Mouse (Mus musculus) liver, embryonic 11.5 days (tissue): Measurements from ENCODE around the gene Gtf2h4. TPM values are rescaled to one million over a fixed set of nuclear protein-coding genes. Genes with fewer than 3 reads are reported as not detected.

ENCODE experiments used
- ATAC-seq: fragments of 200-750 bp; cut with Nextera tagmentation; replicated peaks from 2 replicates; pipeline ENCODE4 v1.8.0; 2017; ENCODE audit warnings: moderate number of reproducible peaks, mild to moderate bottlenecking, moderate TSS enrichment, moderate library complexity; ENCODE audit not compliant: low FRiP score
- DNase-seq: peaks from one replicate; pipeline ENCODE4 v3.0.0-alpha.2; 2017; ENCODE audit warnings: low spot score
- H3K27ac ChIP-seq: fragments of 300-500 bp; sonication (generic); 2 replicates; pipeline ENCODE4 v1.5.1; 2014; ENCODE audit warnings: mild to moderate bottlenecking, low read depth, low read length, control low read depth
- H3K27me3 ChIP-seq: fragments of 300-500 bp; sonication (generic); replicated peaks from 2 replicates; pipeline ENCODE4 v1.6.1; 2014; ENCODE audit warnings: low read length, mixed read lengths; ENCODE audit not compliant: control insufficient read depth, insufficient read depth
- H3K36me3 ChIP-seq: fragments of 300-500 bp; sonication (generic); 2 replicates; pipeline ENCODE4 v1.6.1; 2014; ENCODE audit warnings: mild to moderate bottlenecking, low read length, moderate library complexity, mixed read lengths; ENCODE audit not compliant: control insufficient read depth, insufficient read depth
- H3K4me1 ChIP-seq: fragments of 300-500 bp; sonication (generic); replicated peaks from 2 replicates; pipeline ENCODE4 v1.6.1; 2014; ENCODE audit warnings: low read length, mixed read lengths; ENCODE audit not compliant: control insufficient read depth, insufficient read depth
- H3K4me2 ChIP-seq: fragments of 300-500 bp; sonication (generic); 2 replicates; pipeline ENCODE4 v1.6.1; 2014; ENCODE audit warnings: mild to moderate bottlenecking, control low read depth, moderate library complexity
- H3K4me3 ChIP-seq: fragments of 300-500 bp; sonication (generic); 2 replicates; pipeline ENCODE4 v1.5.1; 2014; ENCODE audit warnings: low read depth, low read length, control low read depth
- H3K9ac ChIP-seq: fragments of 300-500 bp; sonication (generic); 2 replicates; pipeline ENCODE4 v1.6.1; 2014; ENCODE audit warnings: low read depth, low read length, control low read depth
- H3K9me3 ChIP-seq: fragments of 300-500 bp; sonication (generic); 2 replicates; pipeline ENCODE4 v1.6.1; 2016; ENCODE audit warnings: low read length, inconsistent platforms, mixed read lengths; ENCODE audit not compliant: control insufficient read depth
- WGBS: fragments of 180-500 bp; shearing (Covaris S2); extraction: QIAGEN DNeasy Blood & Tissue Kit; methylation state at CpG from one replicate; pipeline ENCODE4 v1.1.7; 2014; 5-methylcytosine and 5-hydroxymethylcytosine counted together
- polyA plus RNA-seq: library from polyadenylated mRNA; unstranded; fragments of >200 nt; fragmentation: Nextera tagmentation; extraction: Ambion mirVana; gene quantifications from 2 replicates; pipeline ENCODE4 v1.2.1, GENCODE M21; 2014

Gene Gtf2h4
- 55.3 and 58.6 TPM in 2 replicates for polyA plus RNA-seq

DNA sequence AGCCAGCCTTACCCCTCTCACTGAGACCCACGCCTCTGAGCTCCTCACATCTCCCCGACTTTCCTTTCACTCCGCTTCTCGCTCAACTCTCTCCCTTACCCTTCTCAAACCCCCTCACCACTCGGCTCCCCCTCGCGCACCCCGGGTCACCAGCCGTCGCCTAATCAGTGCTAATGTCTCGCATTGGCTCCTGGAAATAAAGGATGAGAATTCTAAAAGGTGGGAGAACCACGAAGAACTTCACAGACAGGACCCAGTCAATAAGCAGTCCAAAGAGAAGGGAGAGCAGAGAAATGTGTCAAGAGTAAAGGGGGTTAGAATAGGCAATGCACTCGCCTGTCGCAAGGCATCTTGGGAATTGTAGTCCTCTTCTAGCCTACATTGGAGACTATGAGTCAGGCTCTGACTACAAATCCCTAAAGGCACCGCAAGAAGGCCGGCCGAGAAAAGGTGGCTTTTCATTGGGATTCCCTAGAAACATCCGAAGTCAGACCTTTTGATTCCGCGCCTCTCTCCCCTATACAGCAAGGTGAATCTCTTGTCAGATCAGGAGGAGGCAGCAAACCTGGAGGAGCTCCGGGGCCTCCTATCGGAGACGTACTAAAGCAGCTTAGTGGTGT lies at the start of gene Gtf2h4:
Gtf2h4 (minus strand) TSS at position 324 of the 620 bp plus-strand sequence.
- Histone ChIP-seq H3K4me3 (peak within 1 kb of the TSS; percentile 89), H3K36me3 (peaks cover 3% of the 10 kb centered on the region; the same call in 1 of the 2 replicates), H3K27ac (peak within 1 kb of the TSS; percentile 15; the same call in 1 of the 2 replicates), H3K9me3 (no peaks in the 10 kb centered on the region), H3K4me2 (peak within 1 kb of the TSS; percentile 91), H3K9ac (peak within 1 kb of the TSS; percentile 92), H3K4me1 (peaks cover 6% of the 10 kb centered on the region), H3K27me3 (no peaks in the 10 kb centered on the region)
- DNase-seq (peak; percentile 70), ATAC-seq (peak; percentile 97)
- 1% methylated on average over 23 of the region's 23 CpGs for WGBS

DNA sequence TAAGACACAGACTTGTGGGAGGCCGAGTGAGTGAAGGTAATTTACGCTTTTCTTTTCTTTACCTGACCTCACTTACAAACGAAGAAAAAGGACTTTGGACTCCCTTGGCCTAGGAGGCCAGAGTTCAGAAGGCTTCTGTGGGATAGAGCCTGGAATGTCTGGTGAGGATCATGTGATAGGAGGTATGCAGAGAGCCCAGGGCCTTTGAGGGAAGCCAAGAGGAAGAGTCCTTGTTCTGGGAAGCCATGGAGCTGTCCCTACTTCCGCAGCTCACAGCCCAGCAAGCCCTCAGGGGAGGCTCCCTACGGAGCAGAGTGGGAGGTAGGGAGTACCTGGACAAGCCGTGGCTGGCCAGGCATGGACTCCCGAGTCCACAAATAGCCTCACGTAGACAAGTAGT lies 48.1 kb upstream of the Gtf2h4 start:
- no peaks in the 10 kb centered on the region for H3K36me3 ChIP-seq
- H3K27me3 ChIP-seq, result peaks cover 23% of the 10 kb centered on the region
- H3K4me1 ChIP-seq, result peaks cover under 1% of the 10 kb centered on the region; the same call in 1 of the 2 replicates
- WGBS, result 49% methylated on average over 8 of the region's 8 CpGs
- no peak for ATAC-seq
- H3K27ac ChIP-seq, result no peak overlapping the region
- no peak overlapping the region for H3K9ac ChIP-seq
- no peak overlapping the region for H3K4me2 ChIP-seq
- no peak for DNase-seq
- no peaks in the 10 kb centered on the region for H3K9me3 ChIP-seq
- H3K4me3 ChIP-seq, result no peak overlapping the region

DNA sequence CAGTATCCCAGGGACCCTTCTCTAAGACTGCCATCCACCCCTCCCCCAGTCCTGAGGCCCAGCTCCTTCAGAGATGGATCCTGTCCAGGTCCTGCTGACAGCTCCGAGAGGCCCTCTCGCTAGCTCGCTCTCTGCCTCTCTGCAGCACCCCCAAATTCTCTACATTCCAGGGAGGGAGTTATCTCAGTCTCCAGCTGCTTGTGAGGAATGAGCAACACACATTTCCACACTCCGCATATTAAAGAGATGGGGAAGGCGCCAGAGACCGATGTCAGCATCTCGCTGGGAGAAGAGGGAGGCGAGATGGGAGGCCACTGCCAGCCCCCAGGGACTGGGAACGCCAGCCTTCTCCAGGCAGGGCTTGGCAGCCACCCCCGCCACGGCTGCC lies 46.8 kb upstream of the Gtf2h4 start:
- DNase-seq, result no peak
- no peak overlapping the region for H3K9ac ChIP-seq
- ATAC-seq, result no peak
- 32% methylated on average over 11 of the region's 11 CpGs for WGBS
- peaks cover 22% of the 10 kb centered on the region for H3K27me3 ChIP-seq
- H3K27ac ChIP-seq, result peak overlapping the region; percentile 13; the same call in 1 of the 2 replicates
- no peaks in the 10 kb centered on the region; the same call in 1 of the 2 replicates for H3K4me1 ChIP-seq
- H3K9me3 ChIP-seq, result no peaks in the 10 kb centered on the region
- H3K4me3 ChIP-seq, result no peak overlapping the region
- H3K4me2 ChIP-seq, result no peak overlapping the region
- no peaks in the 10 kb centered on the region for H3K36me3 ChIP-seq

DNA sequence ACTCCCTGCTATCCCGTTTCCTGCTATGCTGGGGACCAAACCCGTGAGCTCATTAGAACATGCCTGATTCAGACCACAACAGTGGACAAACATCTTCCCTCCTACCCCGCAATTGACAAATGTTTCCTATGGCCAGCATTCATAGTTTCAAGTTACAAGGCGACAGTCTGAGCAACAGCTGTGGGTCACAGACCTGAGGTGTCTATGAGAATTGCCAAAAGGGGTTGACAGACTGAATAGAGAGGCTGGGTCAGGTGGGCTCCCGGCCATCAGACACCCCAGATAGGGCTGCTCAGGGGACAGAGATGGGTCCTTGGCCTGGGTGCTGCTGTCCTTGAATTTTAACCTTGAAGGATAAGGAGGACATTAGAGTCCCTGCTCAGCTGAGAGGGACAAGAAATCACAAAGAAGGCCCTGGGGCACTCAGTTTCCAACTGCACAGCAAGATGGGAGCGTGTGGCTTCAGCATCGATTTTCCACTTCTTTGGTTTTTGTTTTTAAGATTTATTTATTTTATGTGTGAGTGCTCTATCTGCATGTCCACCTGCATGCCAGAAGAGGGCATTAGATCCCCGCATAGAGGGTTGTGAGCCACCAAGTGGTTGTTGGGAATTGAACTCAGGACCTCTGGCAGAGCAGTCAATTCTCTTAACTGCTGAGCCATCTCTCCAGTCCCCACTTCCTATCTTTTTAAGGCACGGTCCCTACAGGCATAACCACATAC lies 46.2 kb upstream of the Gtf2h4 start:
- H3K9me3 ChIP-seq, result no peaks in the 10 kb centered on the region
- H3K4me1 ChIP-seq, result no peaks in the 10 kb centered on the region; the same call in 1 of the 2 replicates
- H3K4me2 ChIP-seq, result no peak overlapping the region
- H3K36me3 ChIP-seq, result no peaks in the 10 kb centered on the region
- peaks cover 22% of the 10 kb centered on the region for H3K27me3 ChIP-seq
- no peak overlapping the region for H3K9ac ChIP-seq
- no peak for DNase-seq
- WGBS, result 46% methylated on average over 9 of the region's 9 CpGs
- peak overlapping the region; percentile 13; the same call in 1 of the 2 replicates for H3K27ac ChIP-seq
- no peak for ATAC-seq
- no peak overlapping the region for H3K4me3 ChIP-seq

DNA sequence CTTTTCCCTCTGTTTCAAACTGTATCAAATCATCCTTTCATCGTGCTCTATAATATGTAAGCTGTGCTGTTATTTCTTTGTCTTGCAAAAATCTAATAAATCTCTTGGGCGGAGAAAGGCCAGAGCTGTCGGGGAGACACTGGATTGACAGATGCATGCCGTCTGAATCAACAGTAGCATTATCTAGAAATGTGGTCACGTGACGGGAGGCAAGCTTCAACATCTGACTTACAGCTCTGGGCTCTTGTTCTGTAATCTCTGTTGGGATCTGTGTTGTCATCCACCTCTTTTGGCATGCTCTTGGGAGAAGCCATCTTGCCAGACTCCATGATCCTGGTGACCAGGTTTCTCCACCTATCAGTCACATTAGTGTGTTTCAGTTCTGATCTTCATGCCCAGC lies 43.5 kb upstream of the Gtf2h4 start:
- Histone ChIP-seq H3K4me3 (no peak overlapping the region), H3K27me3 (peaks cover 7% of the 10 kb centered on the region; the same call in 1 of the 2 replicates), H3K27ac (no peak overlapping the region), H3K4me1 (no peaks in the 10 kb centered on the region; the same call in 1 of the 2 replicates), H3K9ac (no peak overlapping the region), H3K36me3 (no peaks in the 10 kb centered on the region), H3K9me3 (no peaks in the 10 kb centered on the region), H3K4me2 (no peak overlapping the region)
- 74% methylated on average over 6 of the region's 6 CpGs for WGBS
- DNase-seq, result no peak
- no peak for ATAC-seq

DNA sequence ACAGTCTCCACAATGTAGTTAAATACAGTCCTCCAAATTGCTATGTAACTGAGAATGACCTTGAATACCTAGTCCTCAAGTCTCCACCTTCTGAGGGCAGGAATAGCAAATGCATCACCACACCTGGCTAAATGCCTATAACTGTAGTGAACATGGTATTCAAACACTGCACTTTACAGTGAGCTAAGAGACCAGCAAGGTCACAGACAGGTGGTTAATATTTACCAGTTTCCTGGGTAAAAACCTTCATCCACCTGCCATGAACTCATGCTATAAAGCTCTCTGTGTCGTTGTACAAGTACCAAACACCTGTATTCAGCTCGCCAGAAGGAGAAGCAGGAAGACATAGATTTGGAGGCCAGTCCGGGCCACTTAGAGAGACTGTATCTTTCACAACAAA lies 42.6 kb upstream of the Gtf2h4 start:
- ATAC-seq (no peak), DNase-seq (no peak)
- WGBS, result 72% methylated on average over 3 of the region's 3 CpGs
- peaks cover 4% of the 10 kb centered on the region; the same call in 1 of the 2 replicates for H3K27me3 ChIP-seq
- no peaks in the 10 kb centered on the region for H3K9me3 ChIP-seq
- no peaks in the 10 kb centered on the region; the same call in 1 of the 2 replicates for H3K4me1 ChIP-seq
- H3K4me3 ChIP-seq, result no peak overlapping the region
- no peak overlapping the region for H3K27ac ChIP-seq
- no peaks in the 10 kb centered on the region for H3K36me3 ChIP-seq
- H3K4me2 ChIP-seq, result no peak overlapping the region
- H3K9ac ChIP-seq, result no peak overlapping the region

DNA sequence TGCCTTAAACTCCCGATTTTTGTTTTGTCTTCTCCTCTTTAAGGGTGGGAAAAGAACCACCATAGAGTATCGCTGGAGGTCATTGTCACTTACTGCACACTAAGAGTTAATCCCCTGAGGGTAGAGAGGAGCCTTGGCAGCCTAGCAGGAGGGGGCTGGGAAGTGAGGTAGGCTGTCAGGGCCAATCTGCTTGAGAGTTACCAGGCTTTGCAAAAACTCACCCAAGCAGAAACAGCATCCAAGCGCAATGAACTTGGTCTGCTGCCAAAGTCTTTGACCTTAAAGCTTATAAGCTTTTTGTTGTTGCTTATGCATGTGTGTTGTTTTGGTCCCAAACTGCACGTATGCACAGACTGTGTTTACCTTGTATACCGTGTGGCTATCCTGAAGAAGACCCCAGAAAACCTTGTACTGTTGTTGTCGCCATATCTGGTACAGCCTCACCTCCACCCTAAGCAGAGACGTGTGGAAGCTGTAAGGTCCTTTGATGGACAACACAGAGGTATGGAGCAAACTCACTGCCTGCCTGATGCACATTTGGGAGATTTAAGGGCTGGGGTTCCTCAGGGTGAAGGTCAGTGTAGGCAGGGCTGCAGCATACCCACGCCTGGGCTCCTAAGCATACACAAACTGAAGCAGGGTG lies 37.3 kb upstream of the Gtf2h4 start:
- Histone ChIP-seq H3K4me2 (no peak overlapping the region), H3K9ac (no peak overlapping the region)

DNA sequence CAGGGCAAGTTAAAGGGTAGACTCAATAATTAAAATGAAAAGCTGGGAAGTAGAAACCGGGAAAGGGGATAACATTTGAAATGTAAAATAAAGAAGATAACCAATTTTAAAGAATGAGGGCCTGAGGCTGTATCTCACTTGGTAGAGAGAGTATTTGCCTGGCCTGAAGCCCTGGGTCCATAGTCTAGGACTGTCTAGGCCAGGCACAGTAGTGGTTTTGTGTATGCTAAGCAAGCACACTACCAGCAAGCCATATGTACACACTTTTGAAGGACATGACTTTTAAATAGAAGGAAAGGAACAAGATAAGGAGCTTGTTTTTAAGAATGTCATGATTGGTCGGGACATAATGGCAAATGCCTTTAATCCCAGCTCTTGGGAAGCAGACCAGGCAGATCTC lies 35.1 kb upstream of the Gtf2h4 start:
- ATAC-seq (no peak), DNase-seq (no peak)
- Histone ChIP-seq H3K4me1 (peaks cover 7% of the 10 kb centered on the region), H3K36me3 (no peaks in the 10 kb centered on the region), H3K27ac (no peak overlapping the region), H3K4me3 (no peak overlapping the region), H3K27me3 (peaks cover 16% of the 10 kb centered on the region), H3K9ac (no peak overlapping the region), H3K4me2 (no peak overlapping the region), H3K9me3 (no peaks in the 10 kb centered on the region)
- 51% methylated on average over 2 of the region's 2 CpGs for WGBS

More for the DNA sequence above, 37.3 kb upstream of the Gtf2h4 start:
- no peaks in the 10 kb centered on the region; the same call in none of the 2 replicates for H3K4me1 ChIP-seq
- H3K27me3 ChIP-seq, result no peaks in the 10 kb centered on the region
- H3K27ac ChIP-seq, result peak overlapping the region; percentile 9; the same call in 1 of the 2 replicates
- 39% methylated on average over 8 of the region's 8 CpGs for WGBS
- H3K4me3 ChIP-seq, result no peak overlapping the region
- no peak for ATAC-seq
- DNase-seq, result no peak
- no peaks in the 10 kb centered on the region for H3K9me3 ChIP-seq
- no peaks in the 10 kb centered on the region for H3K36me3 ChIP-seq
